In the genomic region with DNA sequence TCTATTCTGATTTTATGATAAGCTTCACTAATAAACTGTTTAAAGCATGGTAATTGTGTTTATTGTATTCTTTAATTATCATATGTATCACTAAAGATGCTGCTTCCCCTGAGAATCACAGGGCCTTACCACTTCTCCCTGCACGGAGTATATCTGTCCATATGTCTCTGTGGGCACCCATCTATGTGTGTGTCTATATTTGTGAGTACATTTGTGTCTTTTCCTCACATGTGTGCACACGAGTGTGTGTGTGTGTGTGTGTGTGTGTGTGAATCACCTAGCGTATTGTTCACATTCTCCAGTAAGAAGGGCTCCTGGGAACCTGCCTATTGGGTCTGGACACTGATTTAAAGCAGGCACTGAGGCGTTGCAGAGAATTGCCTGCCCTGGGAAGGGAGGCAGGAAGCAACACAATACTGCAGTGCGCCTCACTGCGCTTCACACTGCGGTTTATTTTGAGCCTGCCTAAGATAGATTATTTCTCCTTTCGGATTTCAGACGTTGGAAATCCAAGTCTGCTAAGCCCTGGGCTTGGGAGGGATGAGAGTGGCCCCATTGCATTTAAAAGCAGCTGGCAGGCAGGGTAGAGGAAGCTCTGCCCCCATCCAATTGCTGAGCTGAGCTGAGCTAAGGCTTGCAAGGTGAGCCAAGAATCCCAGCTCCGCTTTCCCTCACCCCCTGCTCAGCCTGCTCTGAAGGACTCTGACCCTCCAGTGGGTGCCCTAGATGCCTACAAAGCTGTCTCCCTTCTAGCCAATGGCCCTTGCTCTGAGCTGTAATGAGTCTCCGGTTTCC, we compare ENCODE assay signal across 10 mouse cellular contexts. TPM values are rescaled to one million over a fixed set of nuclear protein-coding genes. Genes with fewer than 3 reads are reported as not detected.
DNase-seq lines count a peak whose midpoint lies in the region; ATAC-seq lines count a peak whose summit lies in the region.
"Had no signal": no experiment of that assay in that cellular context is flagged by ENCODE, and none has a peak within 500 bp of the region (broad histone marks: within the 10 kb centered on the region; RNA-seq: fewer than 3 reads in every experiment).

No protein-coding gene starts in this region.

- 34% methylated on average over 11 of the region's 11 CpGs for WGBS in hindbrain, embryonic 13.5 days
- 44% methylated on average over 11 of the region's 11 CpGs for WGBS in liver, embryonic 12.5 days (ENCODE audit: insufficient replicate concordance)

- peaks cover 35% of the 10 kb centered on the region for H3K4me1 ChIP-seq in hindbrain, embryonic 13.5 days (replicated peaks)
- H3K4me1 ChIP-seq in liver, embryonic 12.5 days: no peaks in the 10 kb centered on the region

- H3K9me3 ChIP-seq in hindbrain, embryonic 13.5 days: no peaks in the 10 kb centered on the region
- H3K9me3 ChIP-seq in liver, embryonic 12.5 days (replicated peaks): no peaks in the 10 kb centered on the region
- H3K9me3 ChIP-seq: heart, embryonic 13.5 days had no signal

- DNase-seq in cerebellum, postnatal 4 days (ENCODE audit: low spot score in 2 of 2): no peak
- peak; percentile 69 to 81 for DNase-seq in left cerebral cortex, adult 18-20 months (ENCODE audit: low spot score in 2 of 2)
- DNase-seq in retina, postnatal 7 days (ENCODE audit: low read depth, low spot score): peak; percentile 70
- no peak for DNase-seq in ovary, postnatal 36 days (ENCODE audit: low spot score)
- no peak for DNase-seq in yolk sac, embryonic 10.5 days (ENCODE audit: low spot score)
- DNase-seq: lung, embryonic 14.5 days had no signal

- H3K4me3 ChIP-seq in hindbrain, embryonic 13.5 days: no peak overlapping the region
- no peak overlapping the region for H3K4me3 ChIP-seq in liver, embryonic 12.5 days
- H3K4me3 ChIP-seq: heart, embryonic 13.5 days had no signal

- peak overlapping the region; percentile 89 for H3K27ac ChIP-seq in hindbrain, embryonic 13.5 days
- H3K27ac ChIP-seq in liver, embryonic 12.5 days: no peak overlapping the region
- H3K27ac ChIP-seq: heart, embryonic 13.5 days had no signal

- peak overlapping the region; percentile 59; the same call in 1 of the 2 replicates for H3K9ac ChIP-seq in hindbrain, embryonic 13.5 days
- no peak overlapping the region for H3K9ac ChIP-seq in liver, embryonic 12.5 days
- H3K9ac ChIP-seq: heart, embryonic 13.5 days; lung, embryonic 14.5 days had no signal

- no peaks in the 10 kb centered on the region for H3K36me3 ChIP-seq in hindbrain, embryonic 13.5 days
- no peaks in the 10 kb centered on the region for H3K36me3 ChIP-seq in liver, embryonic 12.5 days
- H3K36me3 ChIP-seq: heart, embryonic 13.5 days had no signal

- H3K4me2 ChIP-seq in hindbrain, embryonic 13.5 days: no peak overlapping the region
- H3K4me2 ChIP-seq in liver, embryonic 12.5 days: no peak overlapping the region
- H3K4me2 ChIP-seq: heart, embryonic 13.5 days; lung, embryonic 14.5 days had no signal

- peak; percentile 22; the same call in 1 of the 2 replicates for ATAC-seq in cerebellum, adult (ENCODE audit: insufficient number of reproducible peaks, low FRiP score, low TSS enrichment)
- peak; percentile 43; the same call in 1 of the 2 replicates for ATAC-seq in hindbrain, embryonic 13.5 days (ENCODE audit: low FRiP score)
- ATAC-seq in liver, embryonic 12.5 days: no peak

- 0 out of 2 replicates have a peak, but pooled peaks cover 4% of the 10 kb centered on the region for H3K27me3 ChIP-seq in hindbrain, embryonic 13.5 days
- peaks cover 8% of the 10 kb centered on the region for H3K27me3 ChIP-seq in liver, embryonic 12.5 days (replicated peaks)

RNA-seq across cellular contexts. Expression of a gene that starts 48.6 kb away (rescaled TPM):
- 1.2 and 2.5 TPM in 2 replicates for polyA plus RNA-seq in hindbrain, embryonic 13.5 days (2015; fragmentation: Nextera tagmentation; extraction: Ambion mirVana)
- total RNA-seq in left cerebral cortex, adult 18-20 months (2021): under 1 TPM in 1 of 2 experiments, not detected in 1; 0.14 TPM
- polyA plus RNA-seq in liver, embryonic 12.5 days (2016; fragmentation: Nextera tagmentation; extraction: Ambion mirVana): not detected in 2 replicates
- polyA plus RNA-seq: heart, embryonic 13.5 days; lung, embryonic 14.5 days had no signal

Comparison
In these comparisons a context has a peak if more than half of its experiments do, and no peak if none do; other contexts are left out.
1. DNase-seq: peak in left cerebral cortex, adult 18-20 months (2 of 2) and retina, postnatal 7 days (single experiment); none in cerebellum, postnatal 4 days (0 of 2), ovary, postnatal 36 days (single experiment) and yolk sac, embryonic 10.5 days (single experiment).